Mouse (Mus musculus) heart, embryonic 10.5 days (tissue): ENCODE data around the gene 2010003K11Rik. TPM values are rescaled to one million over a fixed set of nuclear protein-coding genes. Genes with fewer than 3 reads are reported as not detected.
A peak's percentile ranks its signal among the peaks of the same experiment; 100 is the strongest.

Source experiments
- DNase-seq: peaks from one replicate; pipeline ENCODE4 v3.0.0-alpha.2; 2017; ENCODE audit warnings: low spot score
- H3K27ac ChIP-seq: fragments of 300-500 bp; sonication (generic); 2 replicates; pipeline ENCODE4 v1.5.1; 2016; ENCODE audit warnings: mild to moderate bottlenecking
- H3K27me3 ChIP-seq: fragments of 300-500 bp; sonication (generic); 2 replicates; pipeline ENCODE4 v1.6.1; 2016; ENCODE audit warnings: mild to moderate bottlenecking; ENCODE audit not compliant: poor library complexity, insufficient read depth, severe bottlenecking
- H3K36me3 ChIP-seq: fragments of 300-500 bp; sonication (generic); 2 replicates; pipeline ENCODE4 v1.6.1; 2016; ENCODE audit warnings: mild to moderate bottlenecking, moderate library complexity
- H3K4me1 ChIP-seq: fragments of 300-500 bp; sonication (generic); 2 replicates; pipeline ENCODE4 v1.6.1; 2016; ENCODE audit warnings: mild to moderate bottlenecking
- H3K4me3 ChIP-seq: fragments of 300-500 bp; sonication (generic); 2 replicates; pipeline ENCODE4 v1.5.1; 2016; ENCODE audit warnings: mild to moderate bottlenecking, moderate library complexity
- H3K9me3 ChIP-seq: fragments of 300-500 bp; sonication (generic); 2 replicates; pipeline ENCODE4 v1.6.1; 2016; ENCODE audit warnings: mild to moderate bottlenecking, moderate library complexity
- WGBS: fragments of 180-500 bp; shearing (Covaris S2); methylation state at CpG from one replicate; pipeline ENCODE4 v1.1.7; 2016; 5-methylcytosine and 5-hydroxymethylcytosine counted together
- polyA plus RNA-seq: library from polyadenylated mRNA; unstranded; fragments of >200 nt; fragmentation: Nextera tagmentation; extraction: Ambion mirVana; gene quantifications from 2 replicates; pipeline ENCODE4 v1.2.1, GENCODE M21; 2016

Gene 2010003K11Rik
- polyA plus RNA-seq = not detected in 2 replicates

- Histone ChIP-seq H3K9me3 (no peaks in the 10 kb centered on the region), H3K36me3 (no peaks in the 10 kb centered on the region), H3K27ac (peak within 1 kb of the TSS; percentile 22; the same call in 1 of the 2 replicates), H3K27me3 (no peaks in the 10 kb centered on the region), H3K4me3 (no peak within 1 kb of the TSS), H3K4me1 (peaks cover 25% of the 10 kb centered on the region)
- DNase-seq = no peak
- WGBS = 62% methylated on average over 16 of the region's 16 CpGs
These were observed at the start of gene 2010003K11Rik for GRCm38 (mm10) chr19:4498062-4498933. Gene 2010003K11Rik (minus strand): TSS chr19:4498583.

GRCm38 (mm10) chr19:4547801-4548200, 49.4 kb upstream of the 2010003K11Rik start:
- no peaks in the 10 kb centered on the region for H3K4me1 ChIP-seq
- no peaks in the 10 kb centered on the region for H3K27me3 ChIP-seq
- whole genome bisulfite sequencing = 74% methylated on average over 6 of the region's 6 CpGs
- H3K4me3 ChIP-seq = no peak overlapping the region
- DNase-seq = no peak
- H3K36me3 ChIP-seq = no peaks in the 10 kb centered on the region
- H3K27ac ChIP-seq = no peak overlapping the region
- no peaks in the 10 kb centered on the region for H3K9me3 ChIP-seq

- no peak overlapping the region for H3K4me3 ChIP-seq
- 90% methylated on average over 6 of the region's 6 CpGs for WGBS
- H3K9me3 ChIP-seq = no peaks in the 10 kb centered on the region
- H3K27ac ChIP-seq = no peak overlapping the region
- DNase-seq = no peak
- H3K4me1 ChIP-seq = no peaks in the 10 kb centered on the region
- H3K36me3 ChIP-seq = no peaks in the 10 kb centered on the region
- H3K27me3 ChIP-seq = no peaks in the 10 kb centered on the region
These were observed 47.5 kb upstream of the 2010003K11Rik start for GRCm38 (mm10) chr19:4545841-4546240.

GRCm38 (mm10) chr19:4545091-4545490, 46.7 kb upstream of the 2010003K11Rik start:
- H3K9me3 ChIP-seq = no peaks in the 10 kb centered on the region
- no peak overlapping the region for H3K27ac ChIP-seq
- H3K4me3 ChIP-seq = no peak overlapping the region
- no peaks in the 10 kb centered on the region for H3K27me3 ChIP-seq
- WGBS = 78% methylated on average over 4 of the region's 4 CpGs
- no peaks in the 10 kb centered on the region for H3K4me1 ChIP-seq
- no peaks in the 10 kb centered on the region for H3K36me3 ChIP-seq
- no peak for DNase-seq

GRCm38 (mm10) chr19:4542081-4542480, 43.7 kb upstream of the 2010003K11Rik start:
- Histone ChIP-seq H3K4me3 (no peak overlapping the region), H3K9me3 (no peaks in the 10 kb centered on the region), H3K4me1 (no peaks in the 10 kb centered on the region), H3K36me3 (no peaks in the 10 kb centered on the region), H3K27me3 (no peaks in the 10 kb centered on the region), H3K27ac (no peak overlapping the region)
- no peak for DNase-seq

DNA sequence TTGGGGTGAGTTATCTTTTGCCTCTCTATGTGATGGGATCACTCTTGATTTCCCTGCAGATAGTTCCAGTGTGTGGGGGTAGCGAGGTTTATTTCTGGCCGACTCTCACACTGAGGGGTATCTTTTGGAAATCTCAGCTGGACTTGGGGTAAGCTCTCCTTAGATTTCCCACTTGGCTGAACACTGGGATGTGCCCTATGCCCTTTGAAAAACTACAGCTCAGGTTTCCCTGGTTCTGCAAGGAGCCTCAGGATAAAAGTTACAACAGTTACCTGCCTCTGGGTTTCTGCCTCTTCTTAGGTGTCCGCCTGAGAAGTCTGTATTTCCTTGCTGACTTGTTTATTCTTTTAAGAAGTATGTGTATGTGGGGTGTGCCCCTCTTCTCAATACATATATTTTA, 42.6 kb upstream of the 2010003K11Rik start:
- Histone ChIP-seq H3K27me3 (no peaks in the 10 kb centered on the region), H3K4me1 (no peaks in the 10 kb centered on the region), H3K9me3 (no peaks in the 10 kb centered on the region), H3K36me3 (no peaks in the 10 kb centered on the region), H3K27ac (no peak overlapping the region), H3K4me3 (no peak overlapping the region)
- no peak for DNase-seq
- WGBS = 84% methylated on average over 3 of the region's 3 CpGs

DNA sequence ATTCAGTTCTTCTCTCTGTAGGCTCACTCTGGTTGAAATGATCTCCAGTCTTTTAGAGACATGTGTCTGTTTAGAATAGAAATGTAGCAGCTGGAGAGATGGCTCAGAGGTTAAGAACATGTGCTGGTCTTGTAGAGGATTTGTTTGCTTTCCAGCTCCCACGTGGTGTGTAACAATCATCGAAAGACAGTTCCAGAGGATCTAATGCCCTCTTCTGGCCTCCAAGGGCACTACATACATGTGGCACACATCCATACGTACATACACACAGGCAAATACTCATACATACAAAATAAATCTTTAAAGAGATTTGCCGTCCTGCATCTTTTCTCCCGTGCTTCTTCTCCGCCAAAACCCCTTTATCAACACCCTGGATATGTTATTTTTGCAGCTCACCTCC, 41.9 kb upstream of the 2010003K11Rik start:
- H3K4me1 ChIP-seq = no peaks in the 10 kb centered on the region
- no peaks in the 10 kb centered on the region for H3K36me3 ChIP-seq
- DNase-seq = no peak
- H3K27ac ChIP-seq = no peak overlapping the region
- no peaks in the 10 kb centered on the region for H3K9me3 ChIP-seq
- H3K27me3 ChIP-seq = no peaks in the 10 kb centered on the region
- WGBS = 83% methylated on average over 6 of the region's 6 CpGs
- no peak overlapping the region for H3K4me3 ChIP-seq

GRCm38 (mm10) chr19:4536606-4537005, 38.2 kb upstream of the 2010003K11Rik start:
- Histone ChIP-seq H3K27ac (no peak overlapping the region), H3K9me3 (no peaks in the 10 kb centered on the region), H3K4me3 (no peak overlapping the region), H3K36me3 (no peaks in the 10 kb centered on the region), H3K4me1 (no peaks in the 10 kb centered on the region), H3K27me3 (no peaks in the 10 kb centered on the region)
- no peak for DNase-seq
- WGBS = 58% methylated on average over 3 of the region's 3 CpGs

DNA sequence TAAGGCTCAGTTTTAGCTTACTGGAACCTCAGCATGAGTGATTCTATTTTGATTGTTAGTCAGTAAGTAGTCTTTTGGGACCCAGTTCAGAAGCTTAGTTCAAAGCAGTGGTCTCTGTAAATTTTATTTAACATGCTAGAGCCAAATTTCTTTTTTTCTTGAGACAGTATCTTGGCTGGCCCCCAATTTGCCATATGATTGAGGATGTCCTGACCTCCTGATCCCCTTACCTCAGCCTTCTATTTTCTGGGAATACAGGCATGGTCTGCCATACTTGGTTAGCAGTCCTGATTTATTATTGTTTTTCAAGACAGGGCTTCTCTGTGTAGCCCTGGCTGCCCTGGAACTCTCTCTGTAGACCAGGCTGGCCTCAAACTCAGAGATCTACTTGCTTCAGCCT, 37.5 kb upstream of the 2010003K11Rik start:
- Histone ChIP-seq H3K36me3 (no peaks in the 10 kb centered on the region), H3K9me3 (no peaks in the 10 kb centered on the region), H3K27ac (no peak overlapping the region), H3K27me3 (no peaks in the 10 kb centered on the region), H3K4me3 (no peak overlapping the region), H3K4me1 (no peaks in the 10 kb centered on the region)
- no peak for DNase-seq

GRCm38 (mm10) chr19:4534646-4535045, 36.3 kb upstream of the 2010003K11Rik start:
- WGBS = 82% methylated on average over 2 of the region's 2 CpGs
- no peaks in the 10 kb centered on the region for H3K4me1 ChIP-seq
- no peak for DNase-seq
- no peaks in the 10 kb centered on the region for H3K36me3 ChIP-seq
- H3K4me3 ChIP-seq = no peak overlapping the region
- no peak overlapping the region for H3K27ac ChIP-seq
- H3K9me3 ChIP-seq = no peaks in the 10 kb centered on the region
- H3K27me3 ChIP-seq = no peaks in the 10 kb centered on the region

DNA sequence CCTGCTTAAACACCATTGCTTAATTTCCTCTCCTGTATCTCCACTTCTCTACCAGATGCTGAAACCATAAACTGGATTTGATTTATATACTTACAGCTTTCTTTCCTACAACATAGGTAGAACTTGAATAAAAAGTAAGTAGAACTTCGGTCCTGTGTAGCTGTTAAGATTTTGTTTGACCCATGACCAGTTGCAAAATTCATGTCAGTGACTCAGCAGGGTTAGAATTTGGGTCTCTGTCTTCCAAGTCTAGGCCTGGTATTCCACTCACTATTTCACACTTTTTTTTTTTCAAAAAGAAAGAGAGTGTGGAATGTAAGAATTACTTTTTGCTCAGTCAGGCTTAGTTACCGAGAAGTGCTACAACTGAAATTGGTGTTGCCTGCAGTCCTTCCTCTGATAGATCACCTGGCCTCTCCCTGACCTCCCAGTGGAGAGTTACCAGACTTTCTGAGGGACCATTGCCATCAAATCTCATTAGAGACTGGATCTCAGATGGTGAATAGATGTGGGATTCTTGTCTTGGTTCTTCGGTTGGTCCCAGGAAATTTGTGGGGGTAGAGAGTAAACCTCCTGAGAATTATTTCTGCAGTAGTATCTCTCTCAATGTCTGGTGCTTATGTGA, 23.2 kb upstream of the 2010003K11Rik start:
- no peaks in the 10 kb centered on the region for H3K36me3 ChIP-seq
- 91% methylated on average over 3 of the region's 3 CpGs for WGBS

DNA sequence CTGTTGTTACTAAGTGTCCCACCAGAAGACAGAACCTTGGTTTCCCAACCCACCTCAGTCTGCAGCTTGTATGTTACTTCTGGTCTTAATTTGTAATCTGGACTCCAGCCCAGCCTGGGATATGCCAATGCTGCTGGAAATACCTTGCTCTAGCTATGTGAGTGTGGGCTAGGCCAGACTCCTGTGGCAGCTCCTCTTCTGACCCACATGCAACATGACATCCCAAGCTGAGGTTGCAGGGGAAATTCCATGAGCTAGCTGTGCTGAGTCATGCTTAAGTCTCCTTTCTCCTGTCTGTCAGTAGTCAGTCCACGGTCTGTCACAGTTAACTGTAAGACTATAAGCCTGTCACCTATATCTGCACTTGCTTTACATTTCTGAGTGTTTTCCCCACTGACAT, 19.1 kb upstream of the 2010003K11Rik start:
- Histone ChIP-seq H3K4me1 (peaks cover 17% of the 10 kb centered on the region), H3K27ac (no peak overlapping the region), H3K36me3 (no peaks in the 10 kb centered on the region), H3K4me3 (no peak overlapping the region), H3K27me3 (no peaks in the 10 kb centered on the region), H3K9me3 (no peaks in the 10 kb centered on the region)
- WGBS = 67% methylated on average over 1 of the region's 1 CpGs
- DNase-seq = no peak

More for the DNA sequence above, 23.2 kb upstream of the 2010003K11Rik start:
- Histone ChIP-seq H3K9me3 (no peaks in the 10 kb centered on the region), H3K27me3 (no peaks in the 10 kb centered on the region), H3K4me3 (no peak overlapping the region), H3K4me1 (no peaks in the 10 kb centered on the region), H3K27ac (no peak overlapping the region)
- DNase-seq = no peak

- Histone ChIP-seq H3K27me3 (no peaks in the 10 kb centered on the region), H3K36me3 (no peaks in the 10 kb centered on the region), H3K4me1 (peaks cover 19% of the 10 kb centered on the region), H3K4me3 (no peak overlapping the region), H3K27ac (no peak overlapping the region), H3K9me3 (no peaks in the 10 kb centered on the region)
- no peak for DNase-seq
- WGBS = 68% methylated on average over 2 of the region's 2 CpGs
These were observed 17.9 kb upstream of the 2010003K11Rik start for GRCm38 (mm10) chr19:4516288-4516687.
